Mouse (Mus musculus): ENCODE data around the gene Frmd4b.

DNA sequence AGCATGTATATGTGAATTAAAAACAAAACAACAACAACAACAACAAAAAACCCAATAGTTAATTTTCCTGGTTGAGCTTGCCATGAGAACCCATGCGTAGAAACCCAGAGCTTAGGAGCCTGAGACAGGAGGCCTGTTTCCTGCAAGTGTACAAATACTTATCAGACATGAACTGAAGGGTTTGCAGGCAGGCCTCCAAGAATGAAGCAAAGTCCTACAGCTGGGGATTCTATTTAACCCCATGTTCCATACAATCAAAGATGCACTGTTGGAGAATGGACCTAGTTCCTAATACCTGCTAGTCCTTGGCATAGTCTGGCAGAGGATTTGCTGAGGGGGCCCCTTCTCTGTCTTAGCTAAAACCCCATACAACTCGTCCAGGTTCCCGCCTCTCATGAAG is 276.2 kb downstream of the Frmd4b start:
- TF ChIP-seq CTCF (IDR thresholded peaks at IDR 0.05; ENCODE audit: insufficient read depth, low read length) = no peak
- TF ChIP-seq POLR2A (IDR thresholded peaks at IDR 0.05; ENCODE audit: borderline replicate concordance, extremely low read depth, low read depth, low read length) = no peak
